Mouse (Mus musculus) natural killer cell, adult 2 months (primary cell): Measurements from ENCODE around the gene Tmc2.

Source experiments
- DNase-seq, 2 experiments: peaks; one replicate each; pipeline ENCODE4 v3.0.0; 2022; ENCODE audit warnings: low spot score in 2 of 2

Tmc2 gene

GRCm38 (mm10) chr2:130248226-130248625 is 53.2 kb downstream of the Tmc2 start:
- DNase-seq: no peak

DNA sequence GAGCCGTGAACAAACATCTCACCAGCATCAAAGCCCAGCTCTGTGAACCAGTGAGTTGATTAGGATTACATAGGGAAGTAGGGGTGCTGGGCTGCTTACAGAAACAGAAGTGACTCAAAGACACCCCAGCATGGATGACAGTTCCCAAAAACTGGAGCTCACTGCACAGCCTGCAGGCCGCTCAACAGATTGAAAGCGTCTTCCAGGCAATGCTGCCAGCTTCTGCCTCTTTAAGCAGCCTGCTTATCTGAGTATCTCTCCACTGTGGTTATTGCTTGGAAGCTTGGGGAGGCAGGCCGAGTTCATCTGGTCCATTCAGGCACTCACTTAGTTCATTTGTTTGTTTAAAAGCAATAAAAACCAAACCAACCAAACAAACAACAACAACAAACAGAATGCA is 61.8 kb downstream of the Tmc2 start:
- no peak for DNase-seq

GRCm38 (mm10) chr2:130260822-130261221 is 65.8 kb downstream of the Tmc2 start:
- no peak for DNase-seq

DNA sequence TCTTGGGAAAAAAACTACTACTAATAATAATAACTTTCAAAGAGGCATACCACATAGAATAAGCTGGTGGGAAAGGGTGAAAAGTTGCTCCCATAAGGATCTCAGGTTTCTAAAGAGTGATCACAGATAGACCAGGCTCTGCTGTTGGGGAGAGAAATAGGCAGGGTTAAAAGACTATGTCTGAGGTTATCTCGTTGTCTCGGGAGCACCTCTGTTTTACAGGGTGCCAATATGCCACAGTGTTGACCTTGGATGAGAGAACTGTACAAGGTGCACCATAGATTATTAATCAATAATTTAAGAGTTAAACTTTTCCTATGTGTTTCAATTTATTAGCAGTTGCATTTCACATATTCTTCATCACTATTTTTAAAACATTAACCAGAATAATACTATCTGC is 66.9 kb downstream of the Tmc2 start:
- no peak for DNase-seq

DNA sequence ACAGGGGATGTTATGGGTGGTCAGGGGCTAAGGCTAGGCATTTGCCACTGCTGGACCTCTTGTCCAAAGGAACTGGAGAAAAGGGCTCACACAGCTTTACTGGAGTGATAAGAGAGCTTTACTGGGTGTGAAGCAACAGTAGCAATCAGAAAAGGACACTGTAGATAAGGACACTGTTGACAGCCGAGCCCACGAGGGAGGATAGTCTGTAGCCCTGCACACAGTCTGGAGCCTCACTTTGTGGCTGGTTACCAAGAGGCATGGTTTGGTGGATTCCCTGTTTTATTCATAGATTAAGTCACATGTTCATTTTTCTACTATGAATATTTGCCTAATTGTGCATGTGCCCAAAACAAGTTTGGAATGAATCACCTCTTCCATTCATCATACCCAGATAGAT is 67.4 kb downstream of the Tmc2 start:
- DNase-seq: no peak

- DNase-seq: no peak
Measured at GRCm38 (mm10) chr2:130265520-130265919, 70.5 kb downstream of the Tmc2 start.

DNA sequence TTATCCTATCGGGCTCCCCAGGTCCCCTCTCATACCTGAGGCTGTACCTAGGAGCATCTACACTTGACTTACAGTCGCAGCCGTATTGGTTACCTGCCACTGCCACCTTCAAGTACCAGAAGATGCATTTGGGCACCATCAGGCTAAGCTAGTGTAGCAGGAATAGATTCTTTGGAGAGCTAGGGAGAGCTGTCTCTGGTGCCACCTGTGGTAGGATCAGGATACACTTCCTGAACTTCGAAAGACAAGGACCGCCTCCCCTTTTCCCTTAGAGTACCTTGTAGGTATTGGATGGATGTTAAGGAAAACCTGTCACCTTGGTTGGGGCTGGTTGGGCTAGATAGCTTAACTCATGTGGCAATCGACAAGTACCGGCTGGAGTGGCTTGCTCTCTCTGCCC is 73.1 kb downstream of the Tmc2 start:
- no peak for DNase-seq

DNA sequence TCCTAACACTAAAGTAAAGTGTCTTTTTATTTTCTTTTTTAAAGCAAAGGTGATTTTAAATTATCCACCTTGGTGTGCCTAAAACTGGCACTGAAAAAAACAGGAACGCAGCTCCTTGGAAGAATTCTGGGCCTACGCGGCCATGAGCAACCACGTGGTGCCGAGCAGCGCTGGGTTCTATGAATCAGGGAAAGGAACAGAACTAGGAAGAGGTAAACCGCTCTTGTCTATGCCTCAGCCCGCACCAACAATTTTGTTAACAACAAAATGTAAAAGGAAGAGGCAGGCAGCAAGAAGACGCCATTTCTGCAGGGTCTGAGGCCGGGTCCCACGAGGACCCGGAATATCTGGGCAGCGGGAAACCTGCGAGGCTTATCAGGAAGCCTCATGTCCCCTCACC is 78.7 kb downstream of the Tmc2 start:
- no peak for DNase-seq

GRCm38 (mm10) chr2:130274149-130274861 is 79.3 kb downstream of the Tmc2 start, which contains the start of gene Nop56:
Gene Nop56, plus strand, starts transcription at chr2:130274430.
- DNase-seq: peak; percentile 99

DNA sequence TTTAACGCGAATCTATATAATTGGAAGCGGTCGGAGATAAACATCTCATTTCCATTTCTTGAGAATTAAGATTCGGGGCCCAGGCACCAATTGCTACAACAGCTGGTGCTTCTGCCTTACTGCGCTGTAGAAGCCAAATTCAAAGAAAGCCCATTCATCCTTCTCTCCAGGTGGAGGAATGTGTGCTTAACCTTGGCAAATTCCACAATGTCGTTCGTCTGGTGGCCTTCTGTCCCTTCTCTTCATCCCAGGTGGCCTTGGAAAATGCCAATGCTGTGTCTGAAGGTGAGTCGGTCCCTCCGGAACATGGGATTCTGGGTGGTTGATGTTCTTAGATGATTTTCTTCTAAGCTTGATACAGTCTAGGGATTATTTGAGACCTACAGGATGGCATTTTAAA is 79.9 kb downstream of the Tmc2 start:
- no peak for DNase-seq

- peak; percentile 60 to 69 for DNase-seq
Measured at GRCm38 (mm10) chr2:130275649-130276048, 80.7 kb downstream of the Tmc2 start.

- no peak for DNase-seq
Measured at GRCm38 (mm10) chr2:130279600-130280091, 84.7 kb downstream of the Tmc2 start.

- DNase-seq: no peak
Measured at GRCm38 (mm10) chr2:130280224-130280623, 85.2 kb downstream of the Tmc2 start.

- DNase-seq: no peak
Measured at GRCm38 (mm10) chr2:130280818-130281217, 85.8 kb downstream of the Tmc2 start.

DNA sequence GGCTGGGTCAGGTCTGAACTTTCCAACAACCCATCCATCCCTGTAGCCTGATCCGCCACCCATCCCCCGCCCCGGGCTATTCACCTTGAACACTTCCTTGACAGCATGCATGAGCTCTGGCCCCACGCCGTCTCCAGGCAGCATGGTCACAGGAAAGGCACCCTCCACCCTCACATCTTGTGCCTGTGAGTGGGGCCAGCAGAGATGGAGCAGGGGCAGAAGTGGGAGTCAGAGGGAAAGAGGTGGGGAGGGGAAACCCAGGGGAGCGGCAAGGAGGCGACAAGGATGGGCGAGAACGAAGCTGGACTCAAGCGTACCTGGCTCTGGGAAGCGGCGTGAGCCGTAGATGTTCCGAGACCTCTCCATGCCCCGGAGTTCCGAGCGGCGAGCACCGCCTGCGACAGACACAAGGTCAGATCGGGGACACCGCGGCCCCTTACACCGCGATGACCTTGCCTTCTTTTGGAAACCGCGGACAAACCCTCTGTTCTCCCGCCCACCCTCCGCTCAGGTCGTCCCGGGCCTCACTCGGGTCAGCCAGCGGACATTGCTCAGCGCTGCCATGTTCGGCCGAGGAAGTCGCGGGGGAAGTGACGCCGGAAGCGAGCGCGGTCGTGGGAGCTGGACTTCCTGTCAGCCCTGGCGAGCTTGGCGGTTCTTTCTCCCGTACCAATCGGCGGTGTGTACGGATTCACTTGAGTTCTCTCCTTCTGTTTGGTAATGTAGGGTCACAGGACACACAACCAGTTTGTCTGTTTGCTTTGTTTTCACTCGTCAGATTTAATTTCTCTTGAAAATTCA is 89.1 kb downstream of the Tmc2 start, which contains the start of gene Idh3b:
Gene Idh3b, minus strand, starts transcription at position 694 of the 801 bp plus-strand sequence.
- peak; percentile 74 to 76 for DNase-seq

DNA sequence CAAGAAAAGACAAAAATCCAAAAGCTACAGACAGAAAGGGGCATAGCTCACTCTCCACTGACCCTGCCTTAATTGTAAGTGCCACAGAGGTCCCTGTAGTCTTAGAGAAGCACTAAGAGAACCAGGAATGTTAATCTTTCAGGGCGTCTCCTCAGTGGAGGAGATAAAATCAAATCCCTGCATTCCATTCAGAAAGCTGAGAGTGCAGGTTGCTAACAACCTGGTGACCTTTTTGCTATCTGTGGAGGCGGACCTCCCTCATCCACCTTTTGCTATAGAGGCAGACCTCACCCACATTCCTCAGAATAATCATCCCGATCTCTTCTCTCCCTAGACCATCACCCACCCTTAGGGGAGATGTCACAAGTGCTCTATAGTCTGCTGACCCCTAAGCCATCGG is 94.1 kb downstream of the Tmc2 start:
- no peak for DNase-seq

DNA sequence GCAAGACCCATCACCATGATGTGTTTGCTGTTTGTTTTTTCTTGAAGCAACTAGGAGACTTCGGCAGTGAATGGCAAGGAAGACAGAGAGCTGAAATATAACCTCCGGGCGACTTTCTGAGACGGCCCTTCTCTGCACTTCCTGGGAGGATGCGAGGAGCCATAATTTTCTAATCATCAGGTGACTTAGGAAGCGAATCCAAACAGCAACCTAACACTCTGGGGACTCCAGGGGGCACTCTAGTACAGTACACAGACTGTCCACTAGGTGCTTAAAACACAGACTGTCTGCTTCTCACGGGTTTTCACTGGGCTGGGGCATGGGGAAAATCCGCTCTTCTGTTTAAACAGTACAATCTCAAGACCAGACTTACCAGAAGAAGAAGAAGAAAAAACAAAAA is 96.4 kb downstream of the Tmc2 start:
- DNase-seq: peak; percentile 44 to 62

DNA sequence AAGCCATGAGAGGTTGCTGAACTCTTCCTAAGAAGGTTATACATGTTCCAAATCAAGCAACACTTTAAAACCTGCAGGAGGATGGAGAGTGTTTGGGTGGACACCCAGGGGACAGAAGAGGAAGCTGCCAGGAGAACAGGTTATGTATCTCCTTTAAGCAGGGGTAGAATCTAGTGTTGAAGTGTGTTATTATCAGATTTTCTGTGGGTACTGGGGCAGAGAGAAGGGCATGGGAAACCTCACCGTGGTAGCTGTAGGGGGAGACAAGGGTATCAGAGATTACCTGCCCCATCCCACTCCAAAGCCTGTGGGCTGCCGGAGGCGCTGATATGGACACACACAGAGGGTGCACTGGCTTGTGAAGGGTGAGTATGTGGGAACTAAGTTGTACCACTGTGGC is 98.0 kb downstream of the Tmc2 start:
- DNase-seq: no peak

DNA sequence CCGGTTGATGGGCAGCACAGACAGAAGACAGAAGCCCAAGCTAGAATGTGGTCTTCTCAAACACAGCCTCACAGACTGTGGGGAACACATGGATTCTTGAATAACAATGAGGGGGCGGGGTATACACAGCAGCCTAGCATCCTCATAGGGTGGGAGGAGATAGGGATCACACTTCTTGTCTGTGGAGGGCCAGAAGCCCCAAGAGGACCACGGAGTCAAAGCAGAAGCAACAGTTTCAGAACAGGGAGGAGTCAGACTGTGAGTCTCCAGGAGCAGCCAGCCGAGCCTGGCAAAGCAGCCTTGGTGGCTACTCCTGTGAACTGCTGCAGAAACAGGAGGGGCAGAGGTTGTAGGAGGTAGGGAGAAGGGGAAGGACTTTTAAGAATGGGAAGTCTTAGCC is 98.5 kb downstream of the Tmc2 start:
- no peak for DNase-seq

DNA sequence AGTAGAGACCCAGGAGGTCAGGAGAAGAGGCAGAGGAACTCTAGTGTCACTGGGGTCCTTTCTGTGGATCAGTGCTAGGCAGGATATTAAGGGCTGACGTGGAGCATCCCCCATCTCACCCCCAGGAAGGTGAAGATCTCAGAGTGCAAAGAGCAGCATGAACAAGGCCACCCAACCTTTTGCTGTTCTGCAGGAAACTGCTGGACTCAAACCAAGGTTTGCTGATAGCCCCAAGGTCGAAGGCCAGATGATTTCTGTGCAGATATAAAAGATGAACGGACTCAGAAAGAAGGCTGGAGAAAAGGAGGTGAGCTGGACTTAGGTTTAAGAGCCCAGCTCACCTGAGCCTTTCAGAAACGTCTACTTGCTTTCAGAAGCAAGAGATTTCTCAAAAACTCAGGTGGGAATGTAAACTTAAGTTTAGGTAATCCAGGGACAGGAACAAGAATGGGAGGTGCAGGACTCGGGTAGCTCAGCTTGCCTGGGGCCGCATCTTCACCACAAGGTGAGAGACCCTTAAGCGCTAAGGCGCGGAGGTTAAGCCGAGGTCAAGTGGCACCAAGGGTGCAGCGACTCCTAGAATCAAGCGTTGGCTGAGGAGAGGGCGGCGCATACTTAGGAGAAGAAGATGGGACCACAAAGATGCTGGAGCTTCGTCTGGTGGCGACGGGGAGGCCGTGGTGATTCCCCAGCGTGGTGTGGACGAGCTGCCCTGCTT is 99.4 kb downstream of the Tmc2 start:
- no peak for DNase-seq

DNA sequence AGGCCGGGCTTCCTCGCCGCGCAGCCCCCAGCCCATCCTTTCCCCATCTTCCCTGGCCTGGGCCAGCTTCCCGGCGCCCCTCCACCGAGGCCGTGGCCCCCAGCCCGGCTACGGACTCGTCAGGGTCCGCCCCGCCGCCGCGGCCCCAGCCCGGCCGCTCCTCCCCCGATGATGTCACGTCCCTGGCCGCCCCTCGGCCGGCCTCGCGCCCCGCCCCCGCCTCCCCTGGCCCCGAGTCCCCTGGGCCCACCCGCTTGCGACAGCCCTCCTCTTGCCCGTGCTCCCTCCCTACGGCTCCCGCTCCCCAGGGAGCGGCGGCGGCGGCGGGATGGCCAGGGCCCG is 99.9 kb downstream of the Tmc2 start, which contains the start of gene Ebf4:
Gene Ebf4, plus strand, starts transcription at position 234 of the 342 bp plus-strand sequence.
- DNase-seq: no peak
